Comparison of ENCODE assay signal across 8 mouse cellular contexts in genomic region chr8:109595854-109596253, GRCm38 (mm10). TPM values are rescaled to one million over a fixed set of nuclear protein-coding genes. Genes with fewer than 3 reads are reported as not detected.
DNase-seq lines count a peak whose midpoint lies in the region; ATAC-seq and TF ChIP-seq lines count a peak whose summit lies in the region.

No protein-coding gene starts in this region.

- ATAC-seq in heart, embryonic 11.5 days (replicated peaks; ENCODE audit: insufficient number of reproducible peaks, low FRiP score, low TSS enrichment) = no peak

- no peak overlapping the region for H3K4me2 ChIP-seq in heart, embryonic 11.5 days

- H3K4me1 ChIP-seq in heart, adult 2 months (ENCODE audit: control insufficient read depth, insufficient read depth, low read length) = no peaks in the 10 kb centered on the region
- no peaks in the 10 kb centered on the region for H3K4me1 ChIP-seq in heart, embryonic 11.5 days (ENCODE audit: control insufficient read depth, insufficient read depth, low read length)

- TF ChIP-seq POLR2A in heart, adult 2 months (IDR thresholded peaks at IDR 0.05; ENCODE audit: insufficient read depth, low read depth, low read length) = no peak

- H3K27ac ChIP-seq in heart, adult 2 months = no peak overlapping the region
- H3K27ac ChIP-seq in heart, embryonic 11.5 days (ENCODE audit: low read depth, low read length) = no peak overlapping the region

- intact Hi-C loops in heart, adult 2 months (cut with DNase I) = no loop called here

- 51% methylated on average over 8 of the region's 8 CpGs for WGBS in heart, adult 2 months
- 49% methylated on average over 8 of the region's 8 CpGs for WGBS in heart, embryonic 11.5 days (ENCODE audit: insufficient replicate concordance)

- no peaks in the 10 kb centered on the region for H3K79me2 ChIP-seq in heart, adult 2 months (replicated peaks; ENCODE audit: control insufficient read depth, insufficient read depth, low read length)
- H3K79me2 ChIP-seq in C2C12 (ENCODE audit: control insufficient read depth, insufficient read depth) = no peaks in the 10 kb centered on the region

- no peaks in the 10 kb centered on the region for H3K79me3 ChIP-seq in C2C12 (ENCODE audit: low read depth)

- H3K4me3 ChIP-seq in heart, adult 2 months = no peak overlapping the region
- H3K4me3 ChIP-seq in heart, embryonic 11.5 days (ENCODE audit: low read depth, low read length) = no peak overlapping the region
- no peak overlapping the region for H3K4me3 ChIP-seq in C2C12 (ENCODE audit: insufficient read depth, poor library complexity, severe bottlenecking)

- H3ac ChIP-seq in C2C12 (ENCODE audit: control insufficient read depth, insufficient read length, low read depth) = no peak overlapping the region

- no peaks in the 10 kb centered on the region for H3K36me3 ChIP-seq in heart, adult 2 months (ENCODE audit: control insufficient read depth, insufficient read depth, low read length)
- H3K36me3 ChIP-seq in heart, embryonic 11.5 days (ENCODE audit: control insufficient read depth, insufficient read depth, low read length) = peaks cover 8% of the 10 kb centered on the region
- peaks cover 25% of the 10 kb centered on the region for H3K36me3 ChIP-seq in C2C12 (ENCODE audit: control insufficient read depth, insufficient read depth)

- H3K27me3 ChIP-seq in heart, adult 2 months (ENCODE audit: control insufficient read depth, insufficient read depth, low read length) = no peaks in the 10 kb centered on the region
- H3K27me3 ChIP-seq in heart, embryonic 11.5 days (ENCODE audit: control insufficient read depth, insufficient read depth, low read length) = no peaks in the 10 kb centered on the region
- no peaks in the 10 kb centered on the region for H3K27me3 ChIP-seq in C2C12 (ENCODE audit: control insufficient read depth, insufficient read depth, insufficient read length)

- TF ChIP-seq EP300 in heart, adult 2 months (IDR thresholded peaks at IDR 0.05; ENCODE audit: insufficient read depth, low read depth, low read length) = no peak

- DNase-seq in heart, adult 2 months = peak; percentile 24 to 64
- DNase-seq in adrenal gland, adult 2 months = peak; percentile 28
- DNase-seq in embryo, embryonic 9.5 days (ENCODE audit: extremely low spot score) = peak; percentile 62
- peak; percentile 41 for DNase-seq in kidney, adult 9 months
- DNase-seq in lung, postnatal 14 days = peak; percentile 67
- DNase-seq in spleen, postnatal 4 days (ENCODE audit: low spot score in 2 of 2) = peak; percentile 56 to 87

- H3K9me3 ChIP-seq in heart, embryonic 11.5 days (replicated peaks; ENCODE audit: control insufficient read depth, low read length) = no peaks in the 10 kb centered on the region

- H3K9ac ChIP-seq in heart, adult 2 months (ENCODE audit: low read depth, low read length) = no peak overlapping the region
- H3K9ac ChIP-seq in heart, embryonic 11.5 days (ENCODE audit: low read depth, low read length) = no peak overlapping the region

- TF ChIP-seq CTCF in heart, adult 2 months (IDR thresholded peaks at IDR 0.05) = peak; percentile 89
- peak; percentile 91 for TF ChIP-seq CTCF in C2C12 (IDR thresholded peaks at IDR 0.05; ENCODE audit: control insufficient read depth, insufficient read depth, insufficient read length)

TF ChIP-seq in C2C12, 6 proteins besides CTCF, POLR2A, EP300 and RAD21:
- TF ChIP-seq MYOD1 (IDR thresholded peaks at IDR 0.05; ENCODE audit: control insufficient read depth, insufficient read length, low read depth) = no peak
- TF ChIP-seq MYOG (IDR thresholded peaks at IDR 0.05; ENCODE audit: control insufficient read depth, extremely low read depth, insufficient read length) = no peak
- TF ChIP-seq USF1 (IDR thresholded peaks at IDR 0.05; ENCODE audit: low read depth) = no peak
- no peak for TF ChIP-seq CEBPB (IDR thresholded peaks at IDR 0.05; ENCODE audit: low read depth)
- TF ChIP-seq FOSL1 (IDR thresholded peaks at IDR 0.05; ENCODE audit: insufficient read depth, low read length, poor library complexity, severe bottlenecking) = no peak
- TF ChIP-seq MAX (IDR thresholded peaks at IDR 0.05) = no peak

RNA-seq across cellular contexts. Expression of gene Dhodh, which starts 12.6 kb away (rescaled TPM):
- total RNA-seq in heart, adult 2 months (2021) = 10 to 100 TPM; 13.4 to 16.8 TPM
- polyA plus RNA-seq in heart, adult 2 months (2012; rRNA removed) = 13.8 and 17.9 TPM in 2 replicates
- polyA plus RNA-seq in heart, embryonic 11.5 days (2014; fragmentation: Nextera tagmentation; extraction: Ambion mirVana) = 32.2 and 36.0 TPM in 2 replicates
- polyA plus RNA-seq in C2C12 (2012; fragmentation: generic; extraction: Trizol) = 21.9 TPM
- 10 to 100 TPM; 19.9 to 20.1 TPM for total RNA-seq in adrenal gland, adult 2 months (2021)
- polyA plus RNA-seq in adrenal gland, adult 2 months (2012; rRNA removed) = 24.9 and 27.3 TPM in 2 replicates

RNA-seq across cellular contexts. Expression of gene Hp, which starts 16.9 kb away (rescaled TPM):
- total RNA-seq in heart, adult 2 months (2021) = 1 to 10 TPM; 6.7 to 8.9 TPM
- polyA plus RNA-seq in heart, adult 2 months (2012; rRNA removed) = 21.2 and 76.1 TPM in 2 replicates
- 0.54 and 0.74 TPM in 2 replicates for polyA plus RNA-seq in heart, embryonic 11.5 days (2014; fragmentation: Nextera tagmentation; extraction: Ambion mirVana)
- not detected for polyA plus RNA-seq in C2C12 (2012; fragmentation: generic; extraction: Trizol)
- 100 to 1,000 TPM; 158 to 462 TPM for total RNA-seq in adrenal gland, adult 2 months (2021)
- polyA plus RNA-seq in adrenal gland, adult 2 months (2012; rRNA removed) = 81.5 and 171 TPM in 2 replicates

RNA-seq across cellular contexts. Expression of gene Pkd1l3, which starts 18.5 kb away (rescaled TPM):
- under 1 TPM in 1 of 2 experiments, not detected in 1; 0.08 TPM for total RNA-seq in heart, adult 2 months (2021)
- polyA plus RNA-seq in heart, adult 2 months (2012; rRNA removed) = 0.14 TPM in 1 of 2 replicates, not detected in the other
- 0.34 and 0.41 TPM in 2 replicates for polyA plus RNA-seq in heart, embryonic 11.5 days (2014; fragmentation: Nextera tagmentation; extraction: Ambion mirVana)
- polyA plus RNA-seq in C2C12 (2012; fragmentation: generic; extraction: Trizol) = not detected
- total RNA-seq in adrenal gland, adult 2 months (2021) = under 1 TPM; 0.17 to 0.24 TPM
- polyA plus RNA-seq in adrenal gland, adult 2 months (2012; rRNA removed) = 0.08 TPM in 2 replicates

RNA-seq across cellular contexts. Expression of gene Txnl4b, which starts 30.2 kb away (rescaled TPM):
- total RNA-seq in heart, adult 2 months (2021) = 1 to 10 TPM; 4.2 to 5.1 TPM
- polyA plus RNA-seq in heart, adult 2 months (2012; rRNA removed) = 4.8 and 5.0 TPM in 2 replicates
- 18.9 and 19.2 TPM in 2 replicates for polyA plus RNA-seq in heart, embryonic 11.5 days (2014; fragmentation: Nextera tagmentation; extraction: Ambion mirVana)
- polyA plus RNA-seq in C2C12 (2012; fragmentation: generic; extraction: Trizol) = 7.5 TPM
- total RNA-seq in adrenal gland, adult 2 months (2021) = 10 to 100 TPM; 12.5 to 13.3 TPM
- 2.4 and 4.2 TPM in 2 replicates for polyA plus RNA-seq in adrenal gland, adult 2 months (2012; rRNA removed)

RNA-seq across cellular contexts. Expression of gene Dhx38, which starts 30.2 kb away (rescaled TPM):
- total RNA-seq in heart, adult 2 months (2021) = 10 to 100 TPM; 13.1 to 13.2 TPM
- 8.6 and 9.7 TPM in 2 replicates for polyA plus RNA-seq in heart, adult 2 months (2012; rRNA removed)
- 12.1 and 15.2 TPM in 2 replicates for polyA plus RNA-seq in heart, embryonic 11.5 days (2014; fragmentation: Nextera tagmentation; extraction: Ambion mirVana)
- 30.5 TPM for polyA plus RNA-seq in C2C12 (2012; fragmentation: generic; extraction: Trizol)
- 10 to 100 TPM; 22.2 to 23.4 TPM for total RNA-seq in adrenal gland, adult 2 months (2021)
- 13.3 and 15.0 TPM in 2 replicates for polyA plus RNA-seq in adrenal gland, adult 2 months (2012; rRNA removed)

Comparison
In these comparisons a context has a peak if more than half of its experiments do, and no peak if none do; other contexts are left out.
1. RNA of gene Hp, which starts 16.9 kb away (polyA plus RNA-seq): 81.5 to 171 TPM in adrenal gland, adult 2 months and 21.2 to 76.1 TPM in heart, adult 2 months; 0.54 to 0.74 TPM in heart, embryonic 11.5 days and not detected in C2C12 (single experiment); every median in the first group is over 10 times any median in the second.
2. Peak in every context shown above with its lines, with median percentiles within 50 percentile points of each other: DNase-seq.